14 mouse cellular contexts compared by ENCODE assay signal in the genomic region with DNA sequence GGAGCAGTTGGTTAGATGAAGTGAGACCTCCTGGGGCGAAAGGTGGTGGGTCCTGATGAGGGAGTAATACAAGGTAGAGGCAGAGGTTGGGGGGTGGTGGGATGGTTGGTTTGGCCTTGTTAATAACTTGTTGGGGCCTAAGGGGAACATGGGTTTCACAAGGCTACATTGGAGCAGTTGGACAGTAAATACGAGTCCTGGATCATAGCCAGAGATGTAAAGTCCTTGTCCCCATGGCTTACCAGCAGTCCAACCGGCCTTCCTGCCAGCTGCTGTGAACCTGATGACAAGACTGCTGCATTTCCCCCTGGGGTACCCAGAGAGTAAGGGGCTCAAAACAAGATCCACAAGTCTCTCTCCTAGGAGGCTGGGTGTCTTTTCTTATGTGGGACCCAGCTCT.
"Had no signal": no experiment of that assay in that cellular context is flagged by ENCODE, and none has a peak within 500 bp of the region (broad histone marks: within the 10 kb centered on the region; RNA-seq: fewer than 3 reads in every experiment).

No protein-coding gene starts in this region.

- H3K4me3 ChIP-seq: midbrain, embryonic 13.5 days; midbrain, embryonic 15.5 days; neural tube, embryonic 12.5 days; stomach, embryonic 15.5 days had no signal

- DNase-seq: lung, embryonic 14.5 days; lung, postnatal 10 days; lung, postnatal 4 days; right cerebral cortex, postnatal 14 days; thymus, adult 2 months; thymus, postnatal 25 days; thymus, postnatal 4 days had no signal

- H3K9me3 ChIP-seq: megakaryocyte, embryonic 14.5 days; midbrain, embryonic 13.5 days; midbrain, embryonic 15.5 days; neural tube, embryonic 12.5 days; stomach, embryonic 15.5 days had no signal

- H3K9ac ChIP-seq: lung, embryonic 14.5 days; midbrain, embryonic 13.5 days; midbrain, embryonic 15.5 days; neural tube, embryonic 12.5 days; stomach, embryonic 15.5 days had no signal

- H3K27me3 ChIP-seq: midbrain, embryonic 13.5 days; midbrain, embryonic 15.5 days; neural tube, embryonic 12.5 days; stomach, embryonic 15.5 days had no signal

- H3K4me2 ChIP-seq: lung, embryonic 14.5 days; midbrain, embryonic 11.5 days; midbrain, embryonic 13.5 days; midbrain, embryonic 15.5 days; neural tube, embryonic 12.5 days; stomach, embryonic 15.5 days had no signal

- H3K27ac ChIP-seq: midbrain, embryonic 13.5 days; midbrain, embryonic 15.5 days; neural tube, embryonic 12.5 days; stomach, embryonic 15.5 days; stomach, postnatal 0 days had no signal

- H3K36me3 ChIP-seq: midbrain, embryonic 13.5 days; midbrain, embryonic 15.5 days; neural tube, embryonic 12.5 days; stomach, embryonic 15.5 days had no signal

- H3K4me1 ChIP-seq: midbrain, embryonic 15.5 days; neural tube, embryonic 12.5 days had no signal

- ATAC-seq: midbrain, embryonic 13.5 days; midbrain, embryonic 15.5 days had no signal
